Mouse (Mus musculus): ENCODE data around the gene Tle3. TPM values are rescaled to one million over a fixed set of nuclear protein-coding genes. Genes with fewer than 3 reads are reported as not detected.
A peak's percentile ranks its signal among the peaks of the same experiment; 100 is the strongest.

Tle3 gene
- polyA plus RNA-seq, 1 experiment from 2014 or later = 16.8 TPM

- no peak for ATAC-seq (ENCODE audit: low FRiP score, low TSS enrichment)
- H3K36me3 ChIP-seq (ENCODE audit: control insufficient read depth, insufficient read depth, low read length) = no peaks in the 10 kb centered on the region
- WGBS = 86% methylated on average over 3 of the region's 3 CpGs
These were observed 12.4 kb upstream of the Tle3 start for GRCm38 (mm10) chr9:61359741-61360140.

GRCm38 (mm10) chr9:61360163-61360562 lies 12.0 kb upstream of the Tle3 start:
- ATAC-seq (ENCODE audit: low FRiP score, low TSS enrichment) = no peak
- H3K27me3 ChIP-seq (ENCODE audit: control insufficient read depth, insufficient read depth, low read length) = no peaks in the 10 kb centered on the region
- H3K27ac ChIP-seq (replicated peaks) = no peak overlapping the region
- no peak overlapping the region for H3K9ac ChIP-seq (ENCODE audit: low read length)
- WGBS = 92% methylated on average over 8 of the region's 8 CpGs
- TF ChIP-seq CTCF (IDR thresholded peaks at IDR 0.05; ENCODE audit: low read depth) (no peak), EP300 (optimal IDR thresholded peaks at IDR 0.05) (no peak)
- H3K4me3 ChIP-seq (ENCODE audit: low read depth, low read length) = no peak overlapping the region
- no peak overlapping the region for H3K4me2 ChIP-seq (replicated peaks; ENCODE audit: low read depth)
- no peaks in the 10 kb centered on the region for H3K9me3 ChIP-seq (ENCODE audit: control insufficient read depth, low read length)
- H3K36me3 ChIP-seq (ENCODE audit: control insufficient read depth, insufficient read depth, low read length) = no peaks in the 10 kb centered on the region
- no peak for DNase-seq (ENCODE audit: low spot score)
- peaks cover 5% of the 10 kb centered on the region; the same call in 1 of the 2 replicates for H3K4me1 ChIP-seq (replicated peaks; ENCODE audit: control insufficient read depth, insufficient read depth)

More at GRCm38 (mm10) chr9:61359741-61360140, 12.4 kb upstream of the Tle3 start:
- Histone ChIP-seq H3K27me3 (ENCODE audit: control insufficient read depth, insufficient read depth, low read length) (no peaks in the 10 kb centered on the region), H3K9ac (ENCODE audit: low read length) (no peak overlapping the region), H3K4me3 (ENCODE audit: low read depth, low read length) (no peak overlapping the region), H3K27ac (replicated peaks) (no peak overlapping the region), H3K4me2 (replicated peaks; ENCODE audit: low read depth) (no peak overlapping the region), H3K9me3 (ENCODE audit: control insufficient read depth, low read length) (no peaks in the 10 kb centered on the region), H3K4me1 (replicated peaks; ENCODE audit: control insufficient read depth, insufficient read depth) (peaks cover 5% of the 10 kb centered on the region; the same call in 1 of the 2 replicates)
- no peak for TF ChIP-seq EP300 (optimal IDR thresholded peaks at IDR 0.05)
- no peak for TF ChIP-seq CTCF (IDR thresholded peaks at IDR 0.05; ENCODE audit: low read depth)
- no peak for DNase-seq (ENCODE audit: low spot score)

GRCm38 (mm10) chr9:61360727-61361631 lies 11.2 kb upstream of the Tle3 start:
- ATAC-seq (ENCODE audit: low FRiP score, low TSS enrichment) = peak; percentile 35; the same call in 1 of the 2 replicates
- TF ChIP-seq CTCF (IDR thresholded peaks at IDR 0.05; ENCODE audit: low read depth) (no peak), EP300 (optimal IDR thresholded peaks at IDR 0.05) (no peak)
- Histone ChIP-seq H3K4me1 (replicated peaks; ENCODE audit: control insufficient read depth, insufficient read depth) (peaks cover 5% of the 10 kb centered on the region; the same call in 1 of the 2 replicates), H3K27me3 (ENCODE audit: control insufficient read depth, insufficient read depth, low read length) (no peaks in the 10 kb centered on the region), H3K9me3 (ENCODE audit: control insufficient read depth, low read length) (no peaks in the 10 kb centered on the region), H3K27ac (replicated peaks) (no peak overlapping the region), H3K4me2 (replicated peaks; ENCODE audit: low read depth) (0 out of 2 replicates have a peak overlapping the region, but pooled peaks have one; percentile 14), H3K9ac (ENCODE audit: low read length) (no peak overlapping the region), H3K36me3 (ENCODE audit: control insufficient read depth, insufficient read depth, low read length) (no peaks in the 10 kb centered on the region), H3K4me3 (ENCODE audit: low read depth, low read length) (no peak overlapping the region)
- DNase-seq (ENCODE audit: low spot score) = peak; percentile 67
- WGBS = 35% methylated on average over 17 of the region's 17 CpGs

- no peak for TF ChIP-seq EP300 (optimal IDR thresholded peaks at IDR 0.05)
- no peak for TF ChIP-seq CTCF (IDR thresholded peaks at IDR 0.05; ENCODE audit: low read depth)
- peaks cover 7% of the 10 kb centered on the region; the same call in 1 of the 2 replicates for H3K4me1 ChIP-seq (replicated peaks; ENCODE audit: control insufficient read depth, insufficient read depth)
- no peak overlapping the region for H3K4me2 ChIP-seq (replicated peaks; ENCODE audit: low read depth)
- no peaks in the 10 kb centered on the region for H3K36me3 ChIP-seq (ENCODE audit: control insufficient read depth, insufficient read depth, low read length)
- no peak overlapping the region for H3K27ac ChIP-seq (replicated peaks)
- DNase-seq (ENCODE audit: low spot score) (no peak), ATAC-seq (ENCODE audit: low FRiP score, low TSS enrichment) (no peak)
- H3K9ac ChIP-seq (ENCODE audit: low read length) = no peak overlapping the region
- H3K27me3 ChIP-seq (ENCODE audit: control insufficient read depth, insufficient read depth, low read length) = no peaks in the 10 kb centered on the region
- 63% methylated on average over 9 of the region's 9 CpGs for WGBS
- H3K9me3 ChIP-seq (ENCODE audit: control insufficient read depth, low read length) = no peaks in the 10 kb centered on the region
- H3K4me3 ChIP-seq (ENCODE audit: low read depth, low read length) = no peak overlapping the region
These were observed 9.0 kb upstream of the Tle3 start for GRCm38 (mm10) chr9:61363194-61363593.

- H3K4me1 ChIP-seq (replicated peaks; ENCODE audit: control insufficient read depth, insufficient read depth) = peaks cover 9% of the 10 kb centered on the region
- no peaks in the 10 kb centered on the region for H3K9me3 ChIP-seq (ENCODE audit: control insufficient read depth, low read length)
- WGBS = 20% methylated on average over 9 of the region's 9 CpGs
- H3K27me3 ChIP-seq (ENCODE audit: control insufficient read depth, insufficient read depth, low read length) = no peaks in the 10 kb centered on the region
- TF ChIP-seq EP300 (optimal IDR thresholded peaks at IDR 0.05) (no peak), CTCF (IDR thresholded peaks at IDR 0.05; ENCODE audit: low read depth) (peak; percentile 17; the same call in 1 of the 2 replicates)
- H3K27ac ChIP-seq (replicated peaks) = no peak overlapping the region
- H3K9ac ChIP-seq (ENCODE audit: low read length) = no peak overlapping the region
- no peak overlapping the region for H3K4me3 ChIP-seq (ENCODE audit: low read depth, low read length)
- H3K36me3 ChIP-seq (ENCODE audit: control insufficient read depth, insufficient read depth, low read length) = no peaks in the 10 kb centered on the region
- DNase-seq (ENCODE audit: low spot score) (peak; percentile 67), ATAC-seq (ENCODE audit: low FRiP score, low TSS enrichment) (no peak)
- no peak overlapping the region for H3K4me2 ChIP-seq (replicated peaks; ENCODE audit: low read depth)
These were observed 6.1 kb upstream of the Tle3 start for GRCm38 (mm10) chr9:61366108-61366507.

- no peak for TF ChIP-seq EP300 (optimal IDR thresholded peaks at IDR 0.05)
- no peak for TF ChIP-seq CTCF (IDR thresholded peaks at IDR 0.05; ENCODE audit: low read depth)
- ATAC-seq (ENCODE audit: low FRiP score, low TSS enrichment) = no peak
- WGBS = 57% methylated on average over 4 of the region's 4 CpGs
- Histone ChIP-seq H3K36me3 (ENCODE audit: control insufficient read depth, insufficient read depth, low read length) (no peaks in the 10 kb centered on the region), H3K4me2 (replicated peaks; ENCODE audit: low read depth) (no peak overlapping the region), H3K9ac (ENCODE audit: low read length) (no peak overlapping the region), H3K27ac (replicated peaks) (no peak overlapping the region), H3K4me1 (replicated peaks; ENCODE audit: control insufficient read depth, insufficient read depth) (peaks cover 8% of the 10 kb centered on the region), H3K4me3 (ENCODE audit: low read depth, low read length) (no peak overlapping the region), H3K27me3 (ENCODE audit: control insufficient read depth, insufficient read depth, low read length) (no peaks in the 10 kb centered on the region), H3K9me3 (ENCODE audit: control insufficient read depth, low read length) (no peaks in the 10 kb centered on the region)
- no peak for DNase-seq (ENCODE audit: low spot score)
These were observed 5.0 kb upstream of the Tle3 start for GRCm38 (mm10) chr9:61367156-61367555.
